Mouse (Mus musculus) frontal cortex, postnatal 25 days (tissue): Measurements from ENCODE around the gene Dtd1.

Source experiments
- DNase-seq, 2 experiments: peaks; one replicate each; pipeline ENCODE4 v3.0.0; 2022; ENCODE audit warnings: low spot score in 2 of 2

The Dtd1 gene

DNA sequence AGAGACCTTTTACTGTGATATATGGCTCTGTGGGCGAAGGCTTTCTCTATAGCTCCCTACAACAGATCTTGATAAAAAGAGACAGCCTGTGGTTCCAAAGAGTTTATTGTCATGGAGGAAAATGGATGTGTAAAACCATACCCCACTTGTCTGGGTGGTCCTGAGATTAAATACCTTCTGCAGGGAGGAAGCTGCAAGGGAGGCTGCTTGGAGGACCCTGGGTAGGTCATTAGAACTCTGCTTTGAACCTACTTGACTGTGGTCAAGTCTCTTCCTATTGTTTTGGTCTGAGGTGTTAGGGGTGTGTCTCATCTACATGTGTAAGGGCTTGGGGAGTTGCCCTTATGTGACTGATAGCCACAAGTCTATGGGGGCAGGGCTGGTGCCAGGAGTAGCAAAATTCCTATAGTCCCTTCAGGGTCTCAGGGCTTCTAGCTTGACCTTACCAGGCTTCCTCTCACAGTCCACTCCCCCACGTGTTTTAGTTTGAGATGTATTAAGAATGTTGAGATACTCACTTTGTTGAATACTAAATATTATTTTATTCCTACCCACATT lies 115.6 kb downstream of the Dtd1 start:
- DNase-seq, result no peak

DNA sequence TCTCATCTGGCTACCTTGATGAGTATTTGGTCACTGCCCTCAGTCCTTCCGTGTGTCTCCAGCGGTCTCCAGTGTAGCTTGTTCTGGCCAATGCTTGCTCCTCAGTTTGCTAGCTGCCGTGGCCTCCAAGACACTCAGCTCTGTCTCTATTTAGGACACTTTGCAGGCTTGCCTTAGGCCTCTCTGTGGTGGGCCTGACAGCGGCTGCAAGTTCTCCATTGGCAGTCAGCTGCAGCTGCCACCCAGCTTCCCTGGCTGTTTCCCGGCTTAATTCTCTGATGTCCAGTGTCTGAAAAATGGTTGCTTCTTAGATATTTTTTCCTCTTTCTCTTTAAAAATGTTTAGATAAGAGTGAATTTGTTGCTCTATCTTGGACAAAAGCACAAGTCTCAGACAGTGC lies 116.6 kb downstream of the Dtd1 start:
- no peak for DNase-seq

DNA sequence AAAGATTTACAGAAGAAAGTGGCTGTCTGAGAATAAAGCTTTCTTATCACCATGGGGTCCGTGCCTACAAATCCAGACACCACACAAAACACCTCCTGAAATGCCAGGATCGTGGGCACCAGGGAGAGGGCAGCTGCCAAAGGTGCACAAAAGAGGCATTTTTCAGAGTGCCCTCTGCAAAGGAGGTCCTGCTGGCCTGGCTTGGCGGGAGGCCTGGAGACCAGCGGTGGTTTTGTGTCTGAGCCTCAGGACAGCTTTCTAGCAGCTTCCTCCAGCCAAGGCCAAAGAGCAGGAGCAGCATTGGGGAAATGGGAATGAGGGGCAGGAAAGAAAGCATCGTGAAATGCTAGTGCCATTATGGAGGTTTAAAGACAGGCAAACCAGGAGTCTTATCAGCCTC lies 118.6 kb downstream of the Dtd1 start:
- no peak for DNase-seq

DNA sequence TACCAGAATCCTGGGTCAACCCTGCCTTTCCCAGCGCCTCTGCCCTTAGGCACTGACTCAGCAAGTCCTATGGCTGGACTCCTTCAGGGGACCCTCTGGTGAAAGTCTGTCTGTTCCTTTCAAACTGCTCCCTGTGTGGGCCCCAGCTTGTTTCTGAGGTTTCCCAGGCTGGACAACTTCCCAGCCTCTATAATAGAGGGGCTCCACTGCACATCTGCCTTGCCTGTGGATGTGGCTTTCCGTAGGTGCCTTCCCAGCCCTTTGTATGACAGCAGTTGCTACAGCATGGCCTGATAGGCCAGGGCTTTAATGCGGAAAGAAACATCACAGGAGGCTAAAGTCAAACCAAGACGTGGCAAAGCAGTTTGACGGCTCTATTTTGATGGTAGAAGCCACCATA lies 119.6 kb downstream of the Dtd1 start:
- no peak for DNase-seq

DNA sequence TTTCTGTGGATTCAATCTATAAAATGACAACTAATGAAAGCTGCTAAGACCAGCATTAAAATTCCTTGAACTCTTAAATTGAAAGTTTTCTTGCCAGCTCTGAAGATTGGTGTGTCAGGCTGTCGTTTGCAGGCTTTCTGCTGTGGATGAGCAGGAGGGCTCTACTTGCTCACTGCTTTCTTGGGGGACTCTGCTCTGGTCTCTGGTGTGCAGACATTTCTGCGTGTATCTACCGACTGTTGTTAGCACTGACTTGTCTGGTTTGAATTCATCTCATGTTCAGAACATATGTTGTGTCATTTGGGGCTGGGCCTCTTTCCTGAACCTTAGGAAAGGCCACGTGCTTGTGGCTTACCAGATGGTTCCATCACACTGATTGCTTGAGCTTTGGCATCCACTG lies 120.0 kb downstream of the Dtd1 start:
- DNase-seq, result no peak

DNA sequence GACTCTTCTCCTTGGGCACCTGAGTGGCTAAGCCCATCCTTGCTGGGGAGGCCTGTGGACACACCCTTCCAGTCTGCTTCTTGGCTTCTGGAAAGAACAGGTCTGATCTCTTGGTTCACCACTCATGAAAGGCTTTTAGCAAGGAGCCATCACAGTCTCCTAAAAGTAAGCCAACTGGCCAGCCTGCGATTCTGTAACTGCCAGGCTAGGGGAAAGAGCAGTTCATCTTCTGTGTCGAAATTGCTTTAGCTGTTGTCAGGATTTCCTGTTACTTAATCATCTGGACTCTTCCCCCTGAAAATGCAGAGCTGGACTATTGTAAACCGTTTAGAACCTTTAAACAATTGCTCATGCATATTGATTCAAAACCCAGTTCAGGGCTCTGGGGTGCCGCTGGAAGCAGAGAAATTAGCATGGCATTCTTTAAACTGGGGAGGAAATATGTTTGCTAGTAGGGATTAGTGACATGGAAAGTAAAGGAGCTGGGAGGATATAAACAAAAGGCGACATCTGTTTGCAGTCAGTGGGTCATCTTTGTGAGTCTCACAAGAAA lies 120.8 kb downstream of the Dtd1 start:
- no peak for DNase-seq

DNA sequence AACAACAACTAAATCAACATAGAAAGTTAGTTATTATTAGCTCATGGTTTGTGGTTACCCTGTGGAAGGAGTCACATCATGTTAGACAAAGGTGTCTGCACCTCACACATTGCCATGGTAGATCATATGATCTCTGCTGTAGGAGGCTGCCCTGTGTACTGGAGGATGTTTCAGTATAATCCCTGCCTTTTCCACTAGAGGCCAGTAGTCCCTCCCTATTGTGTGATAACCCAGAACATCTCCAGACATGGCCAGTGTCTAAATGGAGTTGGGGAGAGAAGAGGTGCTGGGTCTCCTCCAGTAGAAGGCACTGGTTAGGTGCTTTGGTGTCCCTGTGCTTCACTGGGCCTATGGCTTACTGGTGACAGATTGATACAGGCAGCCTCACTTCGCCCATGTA lies 125.0 kb downstream of the Dtd1 start:
- no peak for DNase-seq

DNA sequence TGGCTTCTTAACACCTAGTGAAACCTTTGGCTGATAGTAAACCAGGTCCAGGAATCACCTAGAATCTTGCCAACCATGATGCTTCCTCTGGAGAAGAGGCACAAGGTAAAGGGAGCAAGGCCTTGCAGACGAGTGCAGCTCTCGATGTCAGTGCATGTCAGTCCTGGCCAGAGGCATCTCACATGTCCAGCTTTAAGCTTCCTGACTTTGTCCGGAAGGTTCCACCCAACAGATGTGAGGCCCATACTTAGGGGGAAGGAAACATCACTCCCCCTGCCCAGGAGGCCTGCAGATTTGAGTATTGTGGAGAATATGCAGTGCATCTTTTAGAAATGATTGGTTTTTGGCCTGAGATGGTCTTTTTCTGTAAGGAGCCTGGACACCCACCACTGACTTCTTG lies 127.4 kb downstream of the Dtd1 start:
- DNase-seq, result no peak

DNA sequence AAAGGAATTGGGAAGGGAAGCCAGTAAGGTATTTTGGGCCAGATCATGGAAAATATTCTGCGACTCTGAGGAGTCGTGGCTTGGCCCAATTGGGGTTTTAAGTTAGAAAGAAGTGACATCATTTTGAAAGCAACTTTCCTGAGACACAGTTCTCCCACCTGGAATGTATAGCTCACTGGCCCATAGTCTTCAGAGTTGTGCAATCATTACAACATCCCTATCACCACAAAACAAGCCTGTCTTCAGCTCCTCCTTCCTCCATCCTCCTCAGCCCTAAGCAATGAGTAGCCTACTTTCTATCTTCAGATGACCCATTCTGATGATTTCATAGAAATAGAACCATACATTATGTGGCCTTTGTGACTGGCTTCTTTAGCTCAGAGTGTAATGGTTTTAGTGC lies 130.1 kb downstream of the Dtd1 start:
- DNase-seq, result no peak

DNA sequence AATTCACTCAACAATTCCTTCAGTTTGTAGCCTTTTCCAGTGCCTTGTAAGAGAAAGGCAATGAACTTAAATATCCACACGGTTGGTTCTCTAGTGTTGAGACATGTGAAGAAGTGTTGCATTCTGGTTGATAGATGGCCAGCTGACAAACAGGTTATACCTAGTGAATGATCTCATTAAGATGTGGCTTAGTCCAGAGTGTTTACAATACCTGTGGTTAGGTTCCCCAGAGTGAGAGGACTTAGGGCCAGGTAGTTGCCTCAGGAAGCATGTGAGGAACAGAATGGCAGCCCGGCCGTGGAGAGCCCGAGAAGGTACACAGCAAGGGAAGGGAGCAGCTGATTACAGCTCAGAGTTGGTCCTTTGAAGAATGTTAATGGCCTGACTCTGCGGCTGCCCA lies 138.5 kb downstream of the Dtd1 start:
- DNase-seq, result no peak

DNA sequence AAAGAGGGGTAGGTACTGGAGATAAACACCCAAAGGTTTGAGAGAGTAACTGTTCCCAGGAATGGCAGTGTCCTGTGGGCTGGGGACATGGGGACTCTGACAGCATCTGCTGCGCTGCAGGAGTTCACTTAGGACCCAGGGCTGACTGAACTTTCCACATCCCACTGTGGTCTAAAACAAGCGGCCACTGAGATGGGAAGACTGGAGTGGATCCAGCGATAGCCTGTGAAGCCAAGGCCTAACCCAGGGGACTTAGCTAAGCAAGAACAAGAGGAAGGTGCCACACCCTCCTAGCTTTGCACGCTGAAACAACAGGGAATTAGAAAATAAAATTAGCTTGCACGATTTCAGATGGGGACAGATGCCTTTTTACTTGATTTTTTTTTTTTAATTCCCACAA lies 138.9 kb downstream of the Dtd1 start:
- DNase-seq, result no peak

DNA sequence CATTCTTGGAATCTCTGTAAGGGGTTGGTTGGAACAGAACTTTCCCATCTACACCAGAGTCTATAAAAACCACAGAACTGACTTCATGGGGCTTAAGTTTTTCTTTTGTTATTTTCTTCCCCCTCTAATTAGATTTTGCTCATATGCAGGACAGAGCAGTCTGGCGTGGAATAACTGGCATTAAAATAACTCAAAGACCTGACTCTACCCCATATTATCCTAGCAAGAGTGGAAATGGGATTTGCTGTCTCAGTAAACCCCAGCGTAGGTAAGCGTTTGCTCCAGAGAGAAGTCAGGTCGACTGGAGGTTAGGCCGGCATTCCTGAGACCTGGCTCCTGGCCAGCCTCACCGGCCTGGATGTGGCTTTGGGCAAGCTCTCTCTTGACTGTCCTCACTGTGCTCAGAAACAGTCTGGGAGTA lies 140.9 kb downstream of the Dtd1 start:
- DNase-seq, result no peak

DNA sequence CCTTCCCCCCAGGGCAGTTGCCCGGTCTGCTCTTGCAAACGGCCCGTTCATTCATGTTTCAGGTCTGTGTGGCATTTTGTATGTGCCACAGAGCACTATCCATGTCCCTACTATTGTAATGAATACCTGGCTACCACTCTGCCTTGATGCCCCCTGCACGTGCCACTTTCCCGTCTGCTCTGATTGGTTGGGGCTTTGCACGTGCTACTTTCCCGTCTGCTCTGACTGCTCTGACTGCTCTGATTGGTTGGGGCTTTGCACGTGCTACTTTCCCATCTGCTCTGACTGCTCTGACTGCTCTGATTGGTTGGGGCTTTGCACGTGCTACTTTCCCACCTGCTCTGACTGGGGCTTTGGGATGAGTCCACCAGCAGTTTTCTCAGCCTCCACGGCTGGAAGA lies 142.3 kb downstream of the Dtd1 start:
- DNase-seq, result no peak

DNA sequence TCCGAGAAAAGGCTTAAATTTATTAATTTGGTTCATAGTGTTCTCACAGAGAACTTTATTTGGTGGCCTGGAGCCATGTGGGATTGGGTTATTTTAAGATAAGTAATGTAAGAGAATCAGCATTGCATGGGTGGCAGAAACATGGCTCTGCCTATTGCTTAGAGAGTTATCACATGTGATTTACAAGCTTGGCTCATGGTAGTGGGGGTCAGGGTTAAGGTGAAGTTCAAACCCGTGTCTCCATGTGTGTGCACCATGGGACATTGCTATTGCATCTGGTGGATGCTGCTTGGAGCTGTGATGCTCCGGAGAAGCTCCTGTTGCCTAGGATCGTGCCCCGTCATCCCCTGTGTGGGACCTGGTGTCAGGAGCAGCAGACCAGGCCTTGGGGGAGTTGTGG lies 143.6 kb downstream of the Dtd1 start:
- no peak for DNase-seq

DNA sequence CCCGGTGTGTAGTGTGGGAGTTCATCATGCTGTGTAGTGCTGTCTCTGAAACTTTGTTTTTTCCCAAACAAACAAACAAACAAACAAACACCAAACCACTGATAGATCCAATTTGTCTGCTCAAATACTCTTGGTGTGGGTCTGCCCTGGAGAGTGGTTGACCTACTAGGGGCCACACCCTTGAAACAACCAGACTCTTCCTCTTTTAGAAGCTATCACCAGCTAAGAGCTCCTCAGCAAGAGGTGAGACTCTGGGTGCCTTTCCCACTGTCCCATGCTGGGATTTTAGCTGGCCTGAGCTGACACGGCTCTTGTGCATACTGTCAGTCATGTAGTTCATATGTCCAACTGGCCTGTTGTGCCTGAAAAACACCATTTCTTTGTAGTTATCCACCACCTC lies 145.6 kb downstream of the Dtd1 start:
- DNase-seq, result no peak

DNA sequence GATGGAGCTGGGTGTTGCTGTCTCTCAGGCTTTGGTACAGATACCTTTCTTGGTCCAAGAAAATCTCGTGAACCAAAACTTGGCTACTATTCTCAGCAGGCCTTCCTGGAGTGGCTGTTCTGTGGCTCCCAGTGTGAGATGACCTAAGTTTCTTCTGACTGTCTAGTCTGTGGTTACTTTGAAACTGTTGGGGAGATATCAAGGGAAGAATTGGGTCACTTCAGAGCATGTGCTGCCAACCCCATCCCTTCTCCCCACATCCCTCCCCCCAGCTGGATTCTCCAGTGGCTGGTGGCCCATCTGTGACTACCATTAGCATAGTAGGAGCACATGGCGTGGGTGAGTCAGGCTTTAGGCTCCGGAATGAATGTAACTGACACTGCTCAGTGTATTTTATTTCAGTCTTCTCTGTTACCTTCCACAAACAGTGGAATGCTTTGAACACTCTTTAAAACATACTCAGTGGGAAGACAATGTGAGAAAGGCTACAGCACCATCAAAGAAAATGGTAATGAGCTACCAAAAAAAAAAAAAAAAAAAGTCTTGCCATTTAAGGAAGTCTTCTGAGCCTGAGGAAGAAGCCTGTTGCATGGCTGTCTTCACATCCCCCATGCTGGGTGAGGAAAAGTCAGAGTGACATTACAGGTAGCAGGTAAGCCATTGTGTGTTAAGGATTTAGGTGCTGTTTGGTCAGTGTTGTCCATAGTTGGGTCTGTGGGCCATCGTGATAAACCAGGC lies 146.5 kb downstream of the Dtd1 start:
- no peak for DNase-seq

DNA sequence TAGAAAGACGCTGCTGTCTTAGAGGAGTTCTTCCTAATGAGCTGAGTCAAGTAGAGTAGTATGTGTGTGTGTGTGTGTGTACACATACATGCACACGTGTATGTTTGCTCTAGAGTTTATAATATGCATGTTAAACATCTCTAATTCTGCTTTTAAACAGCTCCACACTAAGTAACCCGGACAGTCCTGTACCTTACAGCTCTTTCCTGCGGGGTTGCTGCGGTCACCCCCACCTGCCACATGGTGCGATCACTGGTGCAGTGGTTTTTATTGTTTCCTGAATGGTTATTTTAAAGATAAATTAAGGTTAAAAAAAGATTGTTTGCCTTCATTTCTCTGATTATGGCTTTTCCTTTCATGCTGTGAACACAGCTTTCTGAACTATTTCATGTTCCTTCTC lies 153.9 kb downstream of the Dtd1 start:
- DNase-seq, result no peak

DNA sequence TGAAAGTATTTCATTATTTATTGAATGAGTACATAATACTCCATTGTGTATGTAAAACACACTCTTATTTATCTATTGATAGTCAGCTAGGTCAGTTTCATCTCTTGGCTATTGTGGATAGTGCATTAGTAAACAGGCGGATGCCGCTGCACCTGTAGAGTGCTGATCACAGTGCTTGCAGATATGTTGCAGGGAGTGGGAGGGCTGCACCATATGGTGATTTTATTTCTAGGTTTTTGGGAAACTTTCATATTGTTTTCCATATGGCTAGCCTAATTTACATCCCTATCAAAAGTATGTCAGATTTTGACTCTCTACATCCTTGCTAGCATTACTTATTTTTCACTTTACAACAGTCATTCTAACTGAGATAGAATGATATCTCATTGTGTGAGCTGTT lies 155.3 kb downstream of the Dtd1 start:
- DNase-seq, result no peak

DNA sequence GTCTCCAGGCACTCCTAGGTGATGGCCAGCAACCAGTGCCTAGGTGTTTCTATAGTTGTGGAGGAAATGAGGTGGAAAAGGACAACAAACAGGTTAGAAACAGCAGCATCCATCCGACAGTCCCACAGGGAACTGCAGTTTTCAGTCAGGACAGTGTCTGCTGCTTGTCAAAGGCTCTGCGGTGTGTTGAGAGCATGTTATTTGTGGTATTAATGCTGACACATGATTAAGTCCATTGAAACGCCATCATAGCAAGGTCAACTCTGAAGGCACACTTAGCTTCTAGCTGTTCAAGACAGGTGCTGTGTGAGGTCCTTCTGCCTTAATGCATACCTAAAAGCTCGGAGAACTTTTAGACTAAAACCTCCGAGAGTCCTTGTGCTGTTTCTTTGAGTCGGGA lies 161.0 kb downstream of the Dtd1 start:
- no peak for DNase-seq

DNA sequence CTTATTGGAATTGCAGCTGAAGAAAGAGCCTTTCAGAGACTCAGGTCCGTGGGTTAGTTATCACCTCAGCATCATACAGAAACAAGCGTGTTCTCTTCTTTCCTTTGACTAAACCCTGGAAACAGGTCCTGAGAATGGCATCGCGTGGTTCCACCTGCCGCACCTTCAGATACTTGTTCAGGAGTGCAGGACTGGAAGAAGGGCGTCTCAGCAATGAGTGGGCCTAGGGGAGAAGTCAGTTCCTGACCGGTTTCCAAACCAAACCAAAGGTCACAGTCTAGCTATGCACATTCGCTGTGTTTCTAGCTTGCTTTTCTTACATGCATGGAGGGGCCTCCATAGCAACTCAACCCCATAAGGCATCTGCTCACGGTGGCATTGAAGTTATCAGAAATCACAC lies 164.0 kb downstream of the Dtd1 start:
- DNase-seq, result no peak

DNA sequence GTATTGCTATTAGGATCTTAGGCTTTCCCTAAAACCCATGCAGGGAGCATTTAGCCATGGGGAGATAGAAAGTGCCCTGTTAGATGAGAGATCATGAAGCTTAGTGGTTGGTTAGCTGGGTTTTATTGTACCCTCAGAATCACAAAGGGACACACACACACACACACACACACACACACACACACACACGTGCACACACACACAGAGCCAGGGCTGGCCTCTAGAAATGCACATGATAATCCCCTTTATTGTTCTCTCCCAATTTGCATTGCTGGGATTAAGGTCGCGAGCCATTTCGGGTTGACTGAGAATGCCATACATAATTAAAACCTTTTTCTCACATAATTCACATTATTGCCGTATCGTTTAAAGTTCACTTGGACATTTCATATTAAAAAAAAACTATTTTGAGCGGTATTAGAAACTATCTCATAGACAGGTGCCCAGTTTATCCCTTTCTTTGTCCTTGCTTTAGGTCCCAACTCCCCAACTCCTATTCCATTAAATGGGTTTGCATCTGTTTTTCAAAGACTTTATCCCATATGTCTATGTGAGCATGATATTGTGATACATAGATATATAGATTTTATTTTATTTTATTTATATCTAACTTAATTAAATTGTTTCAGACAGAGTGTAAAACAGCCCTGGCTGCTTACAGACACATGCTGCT lies 164.6 kb downstream of the Dtd1 start:
- DNase-seq, result no peak

DNA sequence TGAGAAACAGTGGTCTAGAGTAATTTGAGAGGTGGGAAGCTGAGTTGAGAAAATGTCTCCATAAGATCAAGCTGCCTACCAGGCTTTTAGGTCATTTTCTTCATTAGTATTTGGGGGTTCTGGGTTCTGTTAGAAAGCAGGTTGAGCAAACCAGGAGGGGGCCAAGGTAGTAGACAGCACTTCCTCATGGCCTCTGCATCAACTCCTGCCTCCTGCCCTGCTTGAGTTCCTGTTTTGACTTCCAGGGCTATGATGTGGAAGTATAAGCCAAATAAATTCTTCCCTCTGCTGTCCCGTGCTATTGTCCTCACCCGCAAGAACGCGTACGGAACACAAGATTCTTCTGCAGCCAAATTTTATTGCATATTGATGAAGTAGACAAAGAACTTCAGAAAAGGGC lies 165.5 kb downstream of the Dtd1 start:
- DNase-seq, result no peak
